ENCODE assay signal across 17 mouse cellular contexts in the genomic region with DNA sequence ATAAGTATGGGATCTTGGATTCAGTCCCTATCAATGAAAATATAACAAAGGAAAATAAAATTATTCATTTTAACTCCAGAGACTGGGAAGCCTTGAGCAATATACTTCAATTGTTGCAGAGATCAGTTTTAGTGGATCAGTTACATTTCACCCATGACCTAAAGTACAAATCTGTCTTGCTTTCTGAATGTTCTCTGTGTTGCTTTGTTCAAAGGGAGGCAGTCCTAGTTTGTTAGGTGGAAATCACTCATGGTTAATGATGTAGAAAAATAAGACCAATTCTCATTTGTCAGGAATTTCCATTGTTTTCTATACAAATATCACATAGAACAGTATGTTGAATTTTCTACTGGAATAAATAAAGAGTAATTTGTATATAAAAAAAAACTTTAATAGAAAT. TPM values are rescaled to one million over a fixed set of nuclear protein-coding genes. Genes with fewer than 3 reads are reported as not detected.
"Had no signal": no experiment of that assay in that cellular context is flagged by ENCODE, and none has a peak within 500 bp of the region (broad histone marks: within the 10 kb centered on the region; RNA-seq: fewer than 3 reads in every experiment).

No protein-coding gene starts in this region.

- H3K9me3 ChIP-seq: lung, embryonic 15.5 days; megakaryocyte, embryonic 14.5 days; midbrain, embryonic 13.5 days; midbrain, embryonic 15.5 days; neural tube, embryonic 12.5 days; stomach, embryonic 15.5 days had no signal

- ATAC-seq: lung, postnatal 0 days; midbrain, embryonic 13.5 days; midbrain, embryonic 15.5 days had no signal

- H3K4me1 ChIP-seq: lung, embryonic 15.5 days; megakaryocyte, embryonic 14.5 days; midbrain, embryonic 13.5 days; midbrain, embryonic 15.5 days; neural tube, embryonic 12.5 days; stomach, embryonic 15.5 days had no signal

- H3K4me3 ChIP-seq: lung, embryonic 15.5 days; megakaryocyte, embryonic 14.5 days; midbrain, embryonic 13.5 days; midbrain, embryonic 15.5 days; neural tube, embryonic 12.5 days; stomach, embryonic 15.5 days had no signal

- DNase-seq: lung, adult 2 months; lung, postnatal 14 days; lung, postnatal 36 days; right cerebral cortex, postnatal 14 days; thymus, adult 2 months; thymus, postnatal 25 days; thymus, postnatal 4 days had no signal

- H3K27me3 ChIP-seq: lung, embryonic 15.5 days; megakaryocyte, embryonic 14.5 days; midbrain, embryonic 13.5 days; midbrain, embryonic 15.5 days; neural tube, embryonic 12.5 days; stomach, embryonic 15.5 days had no signal

- H3K36me3 ChIP-seq: lung, embryonic 15.5 days; midbrain, embryonic 13.5 days; midbrain, embryonic 15.5 days; neural tube, embryonic 12.5 days; stomach, embryonic 15.5 days had no signal

- H3K9ac ChIP-seq: lung, embryonic 15.5 days; midbrain, embryonic 13.5 days; midbrain, embryonic 15.5 days; neural tube, embryonic 12.5 days; stomach, embryonic 15.5 days had no signal

- H3K27ac ChIP-seq: lung, embryonic 15.5 days; macrophage; midbrain, embryonic 13.5 days; midbrain, embryonic 15.5 days; neural tube, embryonic 12.5 days; stomach, embryonic 15.5 days; stomach, postnatal 0 days had no signal

- H3K4me2 ChIP-seq: lung, embryonic 15.5 days; midbrain, embryonic 11.5 days; midbrain, embryonic 13.5 days; midbrain, embryonic 15.5 days; neural tube, embryonic 12.5 days; stomach, embryonic 15.5 days had no signal

RNA-seq across cellular contexts. Expression of a gene that starts 11.1 kb away (rescaled TPM):
- polyA plus RNA-seq: macrophage had no signal
